Mouse (Mus musculus) liver, embryonic 15.5 days (tissue): ENCODE results near the gene Col6a3. TPM values are rescaled to one million over a fixed set of nuclear protein-coding genes. Genes with fewer than 3 reads are reported as not detected.

ENCODE experiments used
- ATAC-seq: fragments of 200-750 bp; cut with Nextera tagmentation; 2 replicates; pipeline ENCODE4 v1.8.0; 2017; ENCODE audit warnings: moderate number of reproducible peaks, mild to moderate bottlenecking, moderate library complexity; ENCODE audit not compliant: insufficient read depth
- H3K27ac ChIP-seq: fragments of 300-500 bp; sonication (generic); replicated peaks from 2 replicates; pipeline ENCODE4 v1.5.1; 2015; ENCODE audit warnings: mild to moderate bottlenecking, inconsistent platforms
- H3K27me3 ChIP-seq: fragments of 300-500 bp; sonication (generic); 2 replicates; pipeline ENCODE4 v1.6.1; 2015; ENCODE audit warnings: mild to moderate bottlenecking, inconsistent platforms
- H3K36me3 ChIP-seq: fragments of 300-500 bp; sonication (generic); replicated peaks from 2 replicates; pipeline ENCODE4 v1.6.1; 2015; ENCODE audit warnings: moderate library complexity, mild to moderate bottlenecking, inconsistent platforms
- H3K4me1 ChIP-seq: fragments of 300-500 bp; sonication (generic); replicated peaks from 2 replicates; pipeline ENCODE4 v1.6.1; 2015; ENCODE audit warnings: inconsistent platforms
- H3K4me2 ChIP-seq: fragments of 300-500 bp; sonication (generic); 2 replicates; pipeline ENCODE4 v1.6.1; 2015; ENCODE audit warnings: moderate library complexity, mild to moderate bottlenecking, inconsistent platforms
- H3K4me3 ChIP-seq: fragments of 300-500 bp; sonication (generic); replicated peaks from 2 replicates; pipeline ENCODE4 v1.5.1; 2015; ENCODE audit warnings: mild to moderate bottlenecking, inconsistent platforms
- H3K9ac ChIP-seq: fragments of 300-500 bp; sonication (generic); 2 replicates; pipeline ENCODE4 v1.6.1; 2015; ENCODE audit warnings: moderate library complexity, mild to moderate bottlenecking, inconsistent platforms
- H3K9me3 ChIP-seq: fragments of 300-500 bp; sonication (generic); replicated peaks from 2 replicates; pipeline ENCODE4 v1.6.1; 2016; ENCODE audit warnings: inconsistent platforms
- WGBS: fragments of 180-500 bp; shearing (Covaris S2); methylation state at CpG from one replicate; pipeline ENCODE4 v1.1.7; 2015; ENCODE audit warnings: mixed read lengths; ENCODE audit not compliant: insufficient replicate concordance; 5-methylcytosine and 5-hydroxymethylcytosine counted together
- polyA plus RNA-seq: library from polyadenylated mRNA; unstranded; fragments of >200 nt; fragmentation: Nextera tagmentation; extraction: Ambion mirVana; gene quantifications from 2 replicates; pipeline ENCODE4 v1.2.1, GENCODE M21; 2015

Gene Col6a3
- 4.7 TPM in 2 replicates for polyA plus RNA-seq

- 54% methylated on average over 4 of the region's 4 CpGs for WGBS
- Histone ChIP-seq H3K4me1 (no peaks in the 10 kb centered on the region), H3K27me3 (no peaks in the 10 kb centered on the region), H3K9ac (no peak within 1 kb of the TSS), H3K27ac (no peak within 1 kb of the TSS), H3K9me3 (no peaks in the 10 kb centered on the region), H3K4me2 (no peak within 1 kb of the TSS), H3K36me3 (no peaks in the 10 kb centered on the region), H3K4me3 (no peak within 1 kb of the TSS)
- ATAC-seq: no peak
Observed at GRCm38 (mm10) chr1:90843836-90844235, at the start of gene Col6a3. Col6a3 (minus strand) TSS chr1:90843971.

GRCm38 (mm10) chr1:90885771-90886460 lies 42.1 kb upstream of the Col6a3 start:
- Histone ChIP-seq H3K9me3 (no peaks in the 10 kb centered on the region), H3K4me1 (no peaks in the 10 kb centered on the region), H3K27me3 (no peaks in the 10 kb centered on the region), H3K9ac (no peak overlapping the region), H3K27ac (no peak overlapping the region), H3K4me2 (no peak overlapping the region), H3K4me3 (no peak overlapping the region), H3K36me3 (no peaks in the 10 kb centered on the region)
- 46% methylated on average over 6 of the region's 6 CpGs for WGBS
- no peak for ATAC-seq

GRCm38 (mm10) chr1:90876486-90877270 lies 32.9 kb upstream of the Col6a3 start:
- no peak for ATAC-seq
- H3K4me3 ChIP-seq: no peak overlapping the region
- no peak overlapping the region for H3K27ac ChIP-seq
- no peaks in the 10 kb centered on the region for H3K27me3 ChIP-seq
- H3K4me2 ChIP-seq: no peak overlapping the region
- 32% methylated on average over 5 of the region's 5 CpGs for WGBS
- no peaks in the 10 kb centered on the region for H3K9me3 ChIP-seq
- H3K36me3 ChIP-seq: no peaks in the 10 kb centered on the region
- no peak overlapping the region for H3K9ac ChIP-seq
- H3K4me1 ChIP-seq: no peaks in the 10 kb centered on the region

GRCm38 (mm10) chr1:90875961-90876360 lies 32.2 kb upstream of the Col6a3 start:
- no peaks in the 10 kb centered on the region for H3K9me3 ChIP-seq
- H3K9ac ChIP-seq: no peak overlapping the region
- ATAC-seq: no peak
- H3K36me3 ChIP-seq: no peaks in the 10 kb centered on the region
- H3K27ac ChIP-seq: no peak overlapping the region
- WGBS: 33% methylated on average over 2 of the region's 2 CpGs
- no peak overlapping the region for H3K4me3 ChIP-seq
- no peaks in the 10 kb centered on the region for H3K4me1 ChIP-seq
- no peaks in the 10 kb centered on the region for H3K27me3 ChIP-seq
- no peak overlapping the region for H3K4me2 ChIP-seq

GRCm38 (mm10) chr1:90875371-90875770 lies 31.6 kb upstream of the Col6a3 start:
- H3K4me3 ChIP-seq: no peak overlapping the region
- ATAC-seq: no peak

GRCm38 (mm10) chr1:90870581-90870980 lies 26.8 kb upstream of the Col6a3 start:
- Histone ChIP-seq H3K4me2 (no peak overlapping the region), H3K4me3 (no peak overlapping the region), H3K4me1 (no peaks in the 10 kb centered on the region), H3K9me3 (no peaks in the 10 kb centered on the region), H3K9ac (no peak overlapping the region), H3K27ac (no peak overlapping the region), H3K27me3 (no peaks in the 10 kb centered on the region), H3K36me3 (no peaks in the 10 kb centered on the region)
- WGBS: 58% methylated on average over 2 of the region's 2 CpGs
- no peak for ATAC-seq

More at GRCm38 (mm10) chr1:90875371-90875770, 31.6 kb upstream of the Col6a3 start:
- no peak overlapping the region for H3K9ac ChIP-seq
- H3K9me3 ChIP-seq: no peaks in the 10 kb centered on the region
- no peak overlapping the region for H3K27ac ChIP-seq
- H3K36me3 ChIP-seq: no peaks in the 10 kb centered on the region
- WGBS: 60% methylated on average over 8 of the region's 8 CpGs
- H3K4me2 ChIP-seq: no peak overlapping the region
- H3K4me1 ChIP-seq: no peaks in the 10 kb centered on the region
- no peaks in the 10 kb centered on the region for H3K27me3 ChIP-seq

GRCm38 (mm10) chr1:90866734-90867133 lies 23.0 kb upstream of the Col6a3 start:
- Histone ChIP-seq H3K27ac (no peak overlapping the region), H3K4me1 (no peaks in the 10 kb centered on the region), H3K9ac (no peak overlapping the region), H3K4me2 (no peak overlapping the region), H3K27me3 (no peaks in the 10 kb centered on the region), H3K4me3 (no peak overlapping the region), H3K36me3 (no peaks in the 10 kb centered on the region), H3K9me3 (no peaks in the 10 kb centered on the region)
- ATAC-seq: no peak
- WGBS: 69% methylated on average over 7 of the region's 7 CpGs

- no peaks in the 10 kb centered on the region for H3K9me3 ChIP-seq
- no peak for ATAC-seq
- no peak overlapping the region for H3K27ac ChIP-seq
- no peaks in the 10 kb centered on the region for H3K36me3 ChIP-seq
- H3K4me2 ChIP-seq: no peak overlapping the region
- H3K4me1 ChIP-seq: no peaks in the 10 kb centered on the region
- no peak overlapping the region for H3K4me3 ChIP-seq
- 58% methylated on average over 5 of the region's 5 CpGs for WGBS
- H3K27me3 ChIP-seq: no peaks in the 10 kb centered on the region
- no peak overlapping the region for H3K9ac ChIP-seq
Observed at GRCm38 (mm10) chr1:90855880-90856279, 12.1 kb upstream of the Col6a3 start.

GRCm38 (mm10) chr1:90849836-90850235 lies 6.1 kb upstream of the Col6a3 start:
- H3K4me1 ChIP-seq: no peaks in the 10 kb centered on the region
- no peak overlapping the region for H3K4me3 ChIP-seq
- no peaks in the 10 kb centered on the region for H3K36me3 ChIP-seq
- 28% methylated on average over 8 of the region's 8 CpGs for WGBS
- H3K4me2 ChIP-seq: no peak overlapping the region
- no peak for ATAC-seq
- H3K9me3 ChIP-seq: no peaks in the 10 kb centered on the region
- H3K27me3 ChIP-seq: no peaks in the 10 kb centered on the region
- H3K27ac ChIP-seq: no peak overlapping the region
- H3K9ac ChIP-seq: no peak overlapping the region

GRCm38 (mm10) chr1:90845206-90845605 lies 1.4 kb upstream of the Col6a3 start:
- H3K4me1 ChIP-seq: no peaks in the 10 kb centered on the region
- H3K36me3 ChIP-seq: no peaks in the 10 kb centered on the region
- H3K4me2 ChIP-seq: no peak overlapping the region
- H3K9ac ChIP-seq: no peak overlapping the region
- no peaks in the 10 kb centered on the region for H3K9me3 ChIP-seq
- no peak for ATAC-seq
- H3K27me3 ChIP-seq: no peaks in the 10 kb centered on the region
- H3K4me3 ChIP-seq: no peak overlapping the region
- no peak overlapping the region for H3K27ac ChIP-seq
- 60% methylated on average over 10 of the region's 10 CpGs for WGBS

- no peak overlapping the region for H3K27ac ChIP-seq
- 61% methylated on average over 9 of the region's 9 CpGs for WGBS
Observed at GRCm38 (mm10) chr1:90842789-90843587, 783 bp downstream of the Col6a3 start.

More at GRCm38 (mm10) chr1:90842789-90843587, 783 bp downstream of the Col6a3 start:
- H3K27me3 ChIP-seq: no peaks in the 10 kb centered on the region
- no peak for ATAC-seq
- no peak overlapping the region for H3K4me3 ChIP-seq
- no peak overlapping the region for H3K4me2 ChIP-seq
- H3K36me3 ChIP-seq: no peaks in the 10 kb centered on the region
- H3K4me1 ChIP-seq: no peaks in the 10 kb centered on the region
- H3K9me3 ChIP-seq: no peaks in the 10 kb centered on the region
- no peak overlapping the region for H3K9ac ChIP-seq
